Mouse (Mus musculus) heart, postnatal 14 days (tissue): ENCODE results near the gene Gm9844. TPM values are rescaled to one million over a fixed set of nuclear protein-coding genes. Genes with fewer than 3 reads are reported as not detected.
"Not testable (repeated sequence)": the region's sequence is repeated elsewhere in the genome, so short reads cannot be mapped to it uniquely, and the experiment has no call there.

Experiments
- DNase-seq, 2 experiments: peaks; one replicate each; pipeline ENCODE4 v3.0.0; 2021 to 2022
- intact Hi-C: fragments of 180-260 bp; cut with DNase I; formaldehyde crosslinking; loops from one replicate; pipeline ENCODE4 v1.15.1; 2025
- long read RNA-seq, 2 experiments: library from polyadenylated mRNA; stranded (forward); transcript quantifications; one replicate each; pipeline ENCODE4 v2.0.0; 2021
- total RNA-seq, 2 experiments: library from RNA; stranded (reverse); gene quantifications; 2 replicates each; pipeline ENCODE4 v1.2.3; 2021

Gene Gm9844
- not detected for total RNA-seq
- long read RNA-seq, experiment 1, partial matches to known transcripts: 0 of 1 reads
- long read RNA-seq, experiment 1, other reads (novel, unspliced or antisense): 0 of 1 reads
- long read RNA-seq, experiment 2: 0 reads

- DNase-seq: no peak
- intact Hi-C loops: no loop called here
Observed at GRCm38 (mm10) chr7:24861913-24862312, at the start of gene Gm9844. Gene Gm9844, plus strand, starts transcription at chr7:24862213.

DNA sequence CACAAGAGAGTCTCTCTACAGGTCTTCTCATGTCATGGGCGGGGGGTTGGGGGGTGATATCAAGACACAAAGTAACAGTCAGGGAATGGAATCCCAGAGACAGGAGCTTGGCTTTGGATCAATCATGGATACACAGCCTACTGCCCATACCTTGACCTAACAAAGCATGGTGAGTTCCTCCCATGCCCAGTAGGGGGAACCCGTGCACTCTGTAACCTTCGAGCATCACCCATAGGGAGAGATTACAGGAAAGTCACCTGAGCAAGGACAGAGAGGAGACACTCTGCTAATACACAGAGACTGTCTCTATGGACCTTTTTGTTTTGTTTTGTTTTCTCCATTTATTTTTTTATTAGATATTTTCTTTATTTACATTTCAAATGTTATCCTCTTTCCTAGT lies 44.5 kb upstream of the Gm9844 start:
- intact Hi-C loops: loop anchor here (5.0 kb wide), 1 partner anchor 155 kb away; the partner anchor contains the start of gene Rabac1
- peak; percentile 52 to 72 for DNase-seq

- DNase-seq: no peak
- intact Hi-C loops: loop anchor here (10.0 kb wide), 1 partner anchor 60 kb away; the partner anchor contains the start of gene Cd177
Observed at GRCm38 (mm10) chr7:24824452-24824851, 37.6 kb upstream of the Gm9844 start.

DNA sequence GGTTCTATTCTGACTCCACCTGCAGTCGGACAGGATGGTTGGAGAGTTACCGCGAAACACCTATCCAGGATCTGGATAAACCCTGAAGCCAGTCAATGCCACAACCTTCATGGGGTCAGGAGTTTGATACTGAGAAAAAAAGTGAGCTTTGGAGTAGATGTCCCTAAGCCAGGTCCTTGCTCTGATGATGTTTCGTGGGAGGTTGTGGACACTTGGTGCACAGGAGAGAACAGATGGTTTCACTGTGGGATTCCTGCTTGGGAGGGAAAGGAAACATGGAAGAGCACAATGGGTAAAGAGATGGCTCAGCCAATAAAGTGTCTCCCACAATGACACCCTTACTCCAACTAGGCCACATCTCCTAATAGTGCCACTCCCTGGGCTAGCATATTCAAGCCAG lies 34.8 kb upstream of the Gm9844 start:
- DNase-seq: no peak
- intact Hi-C loops: loop anchor here (10.0 kb wide), 1 partner anchor 62 kb away; the partner anchor contains the start of gene Cd177

- intact Hi-C loops: loop anchor here (5.0 kb wide), 1 partner anchor 738 kb away; no protein-coding TSS in a partner anchor
- not testable (repeated sequence) for DNase-seq
Observed at GRCm38 (mm10) chr7:24838732-24839409, 23.1 kb upstream of the Gm9844 start.

DNA sequence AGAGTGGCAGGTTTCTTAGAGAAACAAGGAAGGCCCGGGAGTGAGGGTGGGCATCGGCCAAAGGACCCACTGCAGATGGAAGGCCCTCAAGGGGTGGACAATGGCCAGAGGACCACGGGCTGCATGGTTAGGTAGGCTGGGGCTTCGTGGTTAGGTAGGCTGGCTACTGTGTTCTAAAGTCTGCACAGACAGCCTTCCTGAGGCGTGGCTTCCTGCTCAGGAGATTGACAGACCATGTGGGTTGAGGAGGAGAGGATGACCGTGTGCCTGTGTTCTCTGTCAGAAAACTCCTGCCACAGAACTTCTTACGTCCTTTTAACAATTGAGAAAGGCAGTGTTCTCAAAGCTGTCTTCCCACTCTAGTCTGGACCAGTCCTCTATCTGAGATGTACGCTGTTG lies 22.6 kb upstream of the Gm9844 start:
- intact Hi-C loops: loop anchor here (5.0 kb wide), 1 partner anchor 738 kb away; no protein-coding TSS in a partner anchor
- DNase-seq: no peak

DNA sequence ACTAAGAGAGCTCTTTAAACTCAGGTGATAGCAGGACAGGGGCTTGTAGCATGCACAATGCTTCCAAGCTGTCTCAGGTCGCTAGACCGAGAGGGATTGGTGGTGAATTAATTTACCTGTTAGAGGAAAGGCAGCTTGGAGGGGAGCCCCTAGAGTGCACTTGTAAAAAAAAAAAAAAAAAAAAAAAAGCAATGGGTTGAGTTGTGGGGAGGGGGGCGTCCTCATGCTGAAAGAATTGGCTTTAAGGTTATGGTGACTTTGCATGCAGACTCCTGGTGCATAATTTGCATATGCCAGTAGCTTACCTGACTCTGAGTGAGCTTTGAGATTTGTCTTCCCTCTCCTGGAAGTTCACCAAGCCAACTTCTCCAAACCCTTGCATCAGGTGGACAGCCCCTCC lies 21.7 kb upstream of the Gm9844 start:
- intact Hi-C loops: no loop called here
- DNase-seq: no peak

GRCm38 (mm10) chr7:24841009-24841408 lies 21.0 kb upstream of the Gm9844 start:
- intact Hi-C loops: no loop called here
- no peak for DNase-seq

- intact Hi-C loops: no loop called here
- no peak for DNase-seq
Observed at GRCm38 (mm10) chr7:24844144-24844543, 17.9 kb upstream of the Gm9844 start.

GRCm38 (mm10) chr7:24845181-24845580 lies 16.8 kb upstream of the Gm9844 start:
- no peak for DNase-seq
- intact Hi-C loops: no loop called here

DNA sequence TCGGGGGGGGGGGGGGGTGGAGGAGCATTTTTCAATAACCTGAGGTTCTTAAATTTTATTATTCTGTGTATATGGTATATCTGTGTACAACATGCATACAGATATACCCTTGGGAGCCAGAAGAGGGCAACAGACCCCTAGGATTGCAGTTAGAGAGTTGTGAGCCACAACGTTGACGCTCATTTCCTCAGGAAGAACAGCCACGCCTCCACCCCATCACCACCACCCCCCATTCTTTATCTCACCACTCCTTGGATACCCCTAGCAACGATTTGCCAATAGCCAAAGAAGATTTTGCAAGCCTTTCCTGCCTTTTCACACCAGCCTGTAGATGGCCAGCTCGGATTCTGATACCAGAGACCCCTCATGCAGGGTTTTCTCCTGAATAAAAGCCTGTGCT lies 16.3 kb upstream of the Gm9844 start:
- DNase-seq: no peak

GRCm38 (mm10) chr7:24846576-24846975 lies 15.4 kb upstream of the Gm9844 start:
- intact Hi-C loops, DNase-seq: not testable (repeated sequence)

More for the DNA sequence above, 16.3 kb upstream of the Gm9844 start:
- intact Hi-C loops: no loop called here

- no peak for DNase-seq
- intact Hi-C loops: no loop called here
Observed at GRCm38 (mm10) chr7:24850162-24850561, 11.9 kb upstream of the Gm9844 start.

- intact Hi-C loops: no loop called here
- no peak for DNase-seq
Observed at GRCm38 (mm10) chr7:24850899-24851303, 11.1 kb upstream of the Gm9844 start.

- no peak for DNase-seq
- intact Hi-C loops: no loop called here
Observed at GRCm38 (mm10) chr7:24851596-24852325, 10.3 kb upstream of the Gm9844 start.

- DNase-seq: no peak
- intact Hi-C loops: no loop called here
Observed at GRCm38 (mm10) chr7:24852557-24853232, 9.3 kb upstream of the Gm9844 start.

DNA sequence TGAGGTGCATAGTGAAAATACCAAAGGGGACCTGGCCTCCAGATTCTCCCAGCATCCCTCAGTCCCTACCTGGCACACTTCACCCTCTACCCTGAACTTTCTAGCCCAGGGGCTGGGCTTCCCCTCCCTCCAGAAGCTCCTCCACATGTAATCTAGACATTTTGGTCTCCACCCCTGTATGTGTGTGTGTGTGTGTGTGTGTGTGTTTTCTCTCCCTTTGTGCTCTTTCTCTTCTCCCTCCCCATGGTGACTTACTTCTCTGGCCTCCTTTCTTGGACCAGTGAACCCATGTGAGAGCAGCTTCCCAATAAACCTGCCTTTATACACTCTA lies 8.8 kb upstream of the Gm9844 start:
- no peak for DNase-seq
- intact Hi-C loops: no loop called here

DNA sequence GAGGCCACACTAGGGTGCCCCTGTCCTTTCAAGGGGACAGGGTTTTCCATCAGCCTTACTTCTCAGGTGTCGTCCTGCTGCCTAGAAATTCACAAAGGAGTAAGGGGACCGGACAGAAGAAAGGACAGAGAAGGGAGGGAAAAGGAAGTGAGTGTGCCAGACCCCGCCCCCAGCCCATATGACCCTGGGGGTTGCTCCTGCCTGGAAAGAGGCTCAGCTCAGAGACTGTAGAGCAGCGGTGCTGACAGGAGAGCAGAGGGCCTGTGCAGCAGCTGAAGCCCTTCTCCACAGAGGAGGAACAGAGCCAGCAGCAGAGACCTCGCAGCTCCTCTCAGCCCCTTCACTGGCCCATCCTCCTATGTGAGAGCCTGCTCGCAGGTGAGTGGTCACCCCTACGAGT lies 8.3 kb upstream of the Gm9844 start:
- intact Hi-C loops: no loop called here
- DNase-seq: no peak

DNA sequence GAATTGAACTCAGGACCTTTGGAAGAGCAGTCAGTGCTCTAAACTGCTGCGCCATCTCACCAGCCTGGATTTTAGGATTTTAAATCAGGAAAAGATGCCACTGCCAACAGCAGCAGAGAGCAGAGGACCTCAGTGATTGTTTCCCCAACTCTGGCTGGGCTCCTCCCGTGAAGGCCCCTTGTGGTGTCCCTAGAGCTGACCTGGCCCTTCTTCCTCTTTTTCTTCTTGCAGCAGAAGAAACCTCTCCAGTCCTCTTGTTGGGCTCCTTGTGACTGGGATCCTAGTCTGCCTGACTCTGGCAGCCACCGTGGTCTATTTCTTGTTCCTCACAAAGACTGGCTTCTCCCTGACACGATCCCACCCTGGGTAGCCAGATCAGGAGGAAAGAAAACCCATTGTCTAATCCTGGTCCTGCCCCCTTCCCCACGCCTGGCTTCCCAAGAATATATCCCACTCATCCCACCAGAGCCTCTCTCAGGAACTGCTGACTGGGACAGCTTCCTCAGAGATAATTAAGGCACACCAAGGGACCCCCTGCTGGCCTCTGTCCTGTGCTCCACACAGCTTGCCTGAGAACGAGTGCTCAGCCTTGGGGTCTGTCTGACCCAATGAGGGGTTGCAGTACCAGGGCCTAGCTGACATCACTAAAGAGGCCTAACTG lies 5.4 kb upstream of the Gm9844 start:
- intact Hi-C loops: no loop called here
- DNase-seq: no peak

GRCm38 (mm10) chr7:24859234-24859633 lies 2.8 kb upstream of the Gm9844 start:
- no peak for DNase-seq
- intact Hi-C loops: no loop called here

DNA sequence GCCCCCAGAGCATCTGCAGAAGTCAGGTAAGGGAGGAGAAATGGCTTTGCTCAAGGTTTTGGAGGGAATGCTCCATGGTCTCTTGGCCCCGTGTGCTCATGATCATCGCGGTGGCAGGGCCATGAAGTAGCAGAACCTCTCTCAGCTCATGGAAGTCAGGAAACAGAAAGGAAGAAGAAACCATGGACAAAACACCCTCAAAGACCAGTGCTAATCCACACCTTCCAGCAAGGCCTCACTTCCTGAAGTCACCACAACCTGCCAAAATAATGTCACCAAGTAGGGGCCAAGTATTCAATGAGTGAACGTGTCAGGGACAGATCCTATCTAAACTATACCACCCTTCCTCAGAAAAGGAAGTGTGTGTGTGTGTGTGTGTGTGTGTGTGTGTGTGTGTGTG lies 840 bp downstream of the Gm9844 start:
- intact Hi-C loops: no loop called here
- no peak for DNase-seq
